Mouse (Mus musculus) ES-E14 (cell line): Measurements from ENCODE around the gene Zic2. TPM values are rescaled to one million over a fixed set of nuclear protein-coding genes. Genes with fewer than 3 reads are reported as not detected.

ENCODE experiments used
- DNase-seq: peaks from one replicate; pipeline ENCODE4 v3.0.0-alpha.2; 2013; ENCODE audit warnings: low read depth, low spot score
- H3K27ac ChIP-seq: 2 replicates; pipeline ENCODE4 v1.5.1; 2012; ENCODE audit warnings: low read depth, mild to moderate bottlenecking, low read length, moderate library complexity, mixed read lengths; ENCODE audit not compliant: poor library complexity, insufficient read depth, severe bottlenecking
- H3K36me3 ChIP-seq: 2 replicates; pipeline ENCODE4 v1.6.1; 2012; ENCODE audit warnings: mild to moderate bottlenecking, low read length, moderate library complexity, mixed read lengths; ENCODE audit not compliant: control insufficient read depth, poor library complexity, insufficient read depth, severe bottlenecking
- H3K4me1 ChIP-seq, 2 experiments: fragments of 150-350 bp in 1 of 2; sonication (generic) in 1 of 2; 2 replicates each; pipeline ENCODE4 v1.6.1; 2012; ENCODE audit warnings: low read length in 2 of 2, mild to moderate bottlenecking in 1 of 2, mixed read lengths in 1 of 2; ENCODE audit not compliant: control insufficient read depth in 2 of 2, insufficient read depth in 2 of 2, poor library complexity in 1 of 2
- H3K4me3 ChIP-seq, 2 experiments: fragments of 150-350 bp in 1 of 2; sonication (generic) in 1 of 2; 2 replicates each; pipeline ENCODE4 v1.5.1; 2012; ENCODE audit warnings: low read length in 2 of 2, low read depth in 1 of 2, mild to moderate bottlenecking in 1 of 2, mixed read lengths in 1 of 2; ENCODE audit not compliant: insufficient read depth in 1 of 2, poor library complexity in 1 of 2, severe bottlenecking in 1 of 2
- H3K9ac ChIP-seq: 2 replicates; pipeline ENCODE4 v1.6.1; 2012; ENCODE audit warnings: low read depth, mild to moderate bottlenecking, low read length, mixed read lengths; ENCODE audit not compliant: poor library complexity, insufficient read depth, severe bottlenecking
- H3K9me3 ChIP-seq: fragments of 150-350 bp; sonication (generic); 2 replicates; pipeline ENCODE4 v1.6.1; 2012; ENCODE audit warnings: low read depth, mild to moderate bottlenecking, low read length; ENCODE audit not compliant: control insufficient read depth, insufficient read depth
- MAFK ChIP-seq: IDR thresholded peaks from 2 replicates; pipeline ENCODE4 v1.6.1; 2014; ENCODE audit warnings: mild to moderate bottlenecking, low read depth, low read length, inconsistent platforms; ENCODE audit not compliant: insufficient read depth
- ZNF384 ChIP-seq: IDR thresholded peaks from 2 replicates; pipeline ENCODE4 v1.6.1; 2012; ENCODE audit warnings: low read depth, low read length, inconsistent platforms
- in situ Hi-C, 2 experiments: fragments of 600-800 bp; cut with MboI; formaldehyde crosslinking; loops; one replicate each; pipeline ENCODE4 v1.15.1; 2025; ENCODE audit warnings: low sequenced_read_pairs in 2 of 2, inconsistent platforms in 1 of 2; ENCODE audit not compliant: unreplicated experiment in 2 of 2
- total RNA-seq: library from RNA; depleted of rRNA; stranded (reverse); fragments of 300-350 nt; gene quantifications from 2 replicates; pipeline ENCODE4 v1.2.3, GENCODE M21; 2012; rRNA removed

Zic2 gene
- total RNA-seq, 1 experiment: 17.3 TPM

DNA sequence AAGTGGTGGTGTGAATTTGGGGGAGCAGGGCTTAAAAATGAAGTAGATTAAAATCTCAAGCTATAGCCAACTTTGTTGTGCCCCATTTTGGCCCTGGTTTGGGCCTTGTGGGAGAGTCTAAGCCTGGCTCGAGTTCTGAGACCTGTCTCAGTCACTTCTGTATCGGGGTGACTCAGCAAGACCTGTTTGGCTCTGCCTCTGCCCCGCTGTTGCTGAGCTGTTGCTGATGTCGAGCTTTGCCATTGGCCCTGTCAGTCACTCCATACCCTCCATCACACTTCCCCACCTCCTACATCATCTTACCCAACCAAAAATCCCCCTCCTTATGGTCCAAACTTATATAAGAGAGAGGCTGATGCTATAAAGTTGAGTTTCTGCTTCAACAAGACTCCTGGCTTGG is 53.2 kb downstream of the Zic2 start:
- in situ Hi-C loops: no loop called here
- Histone ChIP-seq H3K9me3 (no peaks in the 10 kb centered on the region; the same call in 1 of the 2 replicates), H3K9ac (no peak overlapping the region), H3K4me1 (0 out of 4 replicates have a peak, but pooled peaks cover 0 to under 1% of the 10 kb centered on the region in 2 experiments), H3K27ac (no peak overlapping the region), H3K4me3 (no peak overlapping the region), H3K36me3 (no peaks in the 10 kb centered on the region)
- TF ChIP-seq ZNF384: no peak
- TF ChIP-seq MAFK: peak; percentile 83
- DNase-seq: no peak

Other genes with a start within 250 kb of the Zic2 start
- 0.21 and 0.31 TPM in 2 replicates for gene Gm5089, start 24.3 kb upstream of the Zic2 start, total RNA-seq
- 15.2 and 29.7 TPM in 2 replicates for gene Zic5, start 9.8 kb upstream of the Zic2 start, total RNA-seq
- gene Gm10837, start 15.2 kb downstream of the Zic2 start, total RNA-seq: not detected in 2 replicates
- gene Pcca, start 58.9 kb downstream of the Zic2 start, total RNA-seq: 12.3 and 26.7 TPM in 2 replicates